In genomic region chr5:95949946-95950701, GRCm38 (mm10) we compare ENCODE assay signal across 9 mouse cellular contexts. TPM values are rescaled to one million over a fixed set of nuclear protein-coding genes. Genes with fewer than 3 reads are reported as not detected.
DNase-seq lines count a peak whose midpoint lies in the region; ATAC-seq and TF ChIP-seq lines count a peak whose summit lies in the region.
"Had no signal": no experiment of that assay in that cellular context is flagged by ENCODE, and none has a peak within 500 bp of the region (broad histone marks: within the 10 kb centered on the region; RNA-seq: fewer than 3 reads in every experiment).

No protein-coding gene starts in this region.

- peak; percentile 74 for DNase-seq in gastrocnemius, adult 18-20 months (ENCODE audit: low spot score)
- no peak for DNase-seq in gastrocnemius, postnatal 4 days (ENCODE audit: low spot score in 2 of 2)
- peak; percentile 17 to 45 for DNase-seq in cerebellum, adult 2 months
- peak; percentile 27 for DNase-seq in heart, postnatal 0 days (ENCODE audit: low spot score)
- DNase-seq in layer of hippocampus, adult 2 months (ENCODE audit: low spot score in 2 of 2): peak; percentile 16 to 58
- peak; percentile 62 for DNase-seq in neural tube, embryonic 10.5 days (ENCODE audit: extremely low spot score, low spot score)
- peak; percentile 49 for DNase-seq in thymus, adult 2 months

- TF ChIP-seq EP300 in ES-Bruce4 (IDR thresholded peaks at IDR 0.05; ENCODE audit: insufficient read depth, low read depth, low read length): no peak
- no peak for TF ChIP-seq EP300 in heart, postnatal 0 days (IDR thresholded peaks at IDR 0.05; ENCODE audit: low read depth)

- no peak overlapping the region for H3K27ac ChIP-seq in ES-Bruce4 (ENCODE audit: insufficient read depth, low read length)
- no peak overlapping the region for H3K27ac ChIP-seq in cerebellum, adult 2 months (ENCODE audit: insufficient read depth, low read length)
- H3K27ac ChIP-seq in heart, postnatal 0 days (ENCODE audit: low read depth): no peak overlapping the region
- H3K27ac ChIP-seq in layer of hippocampus, adult 2 months: no peak overlapping the region
- H3K27ac ChIP-seq in thymus, adult 2 months (ENCODE audit: control insufficient read depth, insufficient read depth, low read length): no peak overlapping the region

- TF ChIP-seq CTCF in ES-Bruce4 (IDR thresholded peaks at IDR 0.05; ENCODE audit: low read depth, low read length): peak; percentile 16
- TF ChIP-seq CTCF in cerebellum, adult 2 months (IDR thresholded peaks at IDR 0.05; ENCODE audit: borderline replicate concordance, insufficient read depth, low read depth, low read length): no peak; the same call in 1 of the 2 replicates
- peak; percentile 65 for TF ChIP-seq CTCF in heart, postnatal 0 days (IDR thresholded peaks at IDR 0.05; ENCODE audit: low read depth)
- TF ChIP-seq CTCF in layer of hippocampus, adult 2 months (conservative IDR thresholded peaks at IDR 0.05): peak; percentile 90
- TF ChIP-seq CTCF in thymus, adult 2 months (IDR thresholded peaks at IDR 0.05; ENCODE audit: borderline replicate concordance, control insufficient read depth, extremely low read depth, insufficient read depth, low read length, poor library complexity): no peak

- no peak for ATAC-seq in heart, postnatal 0 days (ENCODE audit: insufficient read depth, low read depth)

- H3K27me3 ChIP-seq in ES-Bruce4 (ENCODE audit: control insufficient read depth, insufficient read depth, low read length, poor library complexity, severe bottlenecking): no peaks in the 10 kb centered on the region
- H3K27me3 ChIP-seq in cerebellum, adult 2 months (ENCODE audit: control insufficient read depth, insufficient read depth, low read length): no peaks in the 10 kb centered on the region
- no peaks in the 10 kb centered on the region for H3K27me3 ChIP-seq in heart, postnatal 0 days (ENCODE audit: control insufficient read depth, insufficient read depth, low read length)
- H3K27me3 ChIP-seq in thymus, adult 2 months (ENCODE audit: control insufficient read depth, insufficient read depth, low read length): no peaks in the 10 kb centered on the region

- no peak overlapping the region for H3K4me3 ChIP-seq in ES-Bruce4 (ENCODE audit: low read depth, low read length)
- no peak overlapping the region for H3K4me3 ChIP-seq in cerebellum, adult 2 months (replicated peaks; ENCODE audit: insufficient read depth, low read depth, low read length)
- no peak overlapping the region for H3K4me3 ChIP-seq in heart, postnatal 0 days (ENCODE audit: low read depth, low read length)
- H3K4me3 ChIP-seq in layer of hippocampus, adult 2 months: no peak overlapping the region
- no peak overlapping the region for H3K4me3 ChIP-seq in thymus, adult 2 months (ENCODE audit: control insufficient read depth, insufficient read depth, low read length)

- H3K36me3 ChIP-seq in ES-Bruce4 (ENCODE audit: control insufficient read depth, insufficient read depth, low read length, poor library complexity, severe bottlenecking): no peaks in the 10 kb centered on the region
- H3K36me3 ChIP-seq in heart, postnatal 0 days (replicated peaks; ENCODE audit: control insufficient read depth, insufficient read depth, low read length): no peaks in the 10 kb centered on the region
- no peaks in the 10 kb centered on the region for H3K36me3 ChIP-seq in thymus, adult 2 months (ENCODE audit: control insufficient read depth, insufficient read depth, low read length)

- no peak for TF ChIP-seq POLR2A in ES-Bruce4 (IDR thresholded peaks at IDR 0.05; ENCODE audit: insufficient read depth, low read length)
- no peak for TF ChIP-seq POLR2A in cerebellum, adult 2 months (IDR thresholded peaks at IDR 0.05; ENCODE audit: borderline replicate concordance, insufficient read depth, low read length)
- no peak for TF ChIP-seq POLR2A in thymus, adult 2 months (IDR thresholded peaks at IDR 0.05; ENCODE audit: control insufficient read depth, extremely low read depth, insufficient read depth, low read length, poor library complexity)

- 46% methylated on average over 19 of the region's 19 CpGs for WGBS in cerebellum, adult 2 months
- 28% methylated on average over 19 of the region's 19 CpGs for WGBS in heart, postnatal 0 days
- 33% methylated on average over 19 of the region's 19 CpGs for WGBS in thymus, adult 2 months

- H3K9me3 ChIP-seq in ES-Bruce4 (replicated peaks; ENCODE audit: control insufficient read depth, insufficient read depth, low read length, poor library complexity, severe bottlenecking): no peaks in the 10 kb centered on the region
- no peaks in the 10 kb centered on the region for H3K9me3 ChIP-seq in heart, postnatal 0 days (replicated peaks; ENCODE audit: control insufficient read depth, low read length)

- H3K9ac ChIP-seq in ES-Bruce4 (ENCODE audit: low read depth, poor library complexity, severe bottlenecking): no peak overlapping the region
- no peak overlapping the region for H3K9ac ChIP-seq in heart, postnatal 0 days (replicated peaks; ENCODE audit: low read depth, low read length)

- H3K4me1 ChIP-seq in ES-Bruce4 (ENCODE audit: control insufficient read depth, insufficient read depth, low read length): no peaks in the 10 kb centered on the region
- H3K4me1 ChIP-seq in cerebellum, adult 2 months (ENCODE audit: control insufficient read depth, insufficient read depth, low read length): no peaks in the 10 kb centered on the region
- H3K4me1 ChIP-seq in heart, postnatal 0 days (ENCODE audit: control insufficient read depth, insufficient read depth): peaks cover 4% of the 10 kb centered on the region; the same call in 1 of the 2 replicates
- no peaks in the 10 kb centered on the region for H3K4me1 ChIP-seq in thymus, adult 2 months (replicated peaks; ENCODE audit: control insufficient read depth, insufficient read depth, low read length)

- no peak overlapping the region for H3K4me2 ChIP-seq in heart, postnatal 0 days (ENCODE audit: low read depth, low read length)

RNA-seq across cellular contexts. Expression of gene Cxcl13, which starts 6.6 kb away (rescaled TPM):
- total RNA-seq in gastrocnemius, adult 18-20 months (2021): 1 to 10 TPM in 1 of 2 experiments, under 1 TPM in 1; 0.80 to 1.6 TPM
- not detected for total RNA-seq in gastrocnemius, postnatal 4 days (2021)
- polyA plus RNA-seq in ES-Bruce4 (2011; ENCODE audit: insufficient read depth, insufficient read length, low read depth, missing spikeins): not detected in 2 replicates
- not detected in 2 replicates for polyA plus RNA-seq in cerebellum, adult 2 months (2012; rRNA removed)
- not detected in 2 replicates for total RNA-seq in heart, postnatal 0 days (2014; rRNA removed; ENCODE audit: low replicate concordance)
- polyA plus RNA-seq in heart, postnatal 0 days (2015; fragmentation: Nextera tagmentation; extraction: Ambion mirVana): 0.30 and 0.33 TPM in 2 replicates
- not detected for total RNA-seq in layer of hippocampus, adult 2 months (2021)
- 0.42 and 0.55 TPM in 2 replicates for polyA plus RNA-seq in thymus, adult 2 months (2012; rRNA removed)
- total RNA-seq: left cerebral cortex, postnatal 36 days had no signal

Comparison
In these comparisons a context has a peak if more than half of its experiments do, and no peak if none do; other contexts are left out.
1. DNase-seq: peak in gastrocnemius, adult 18-20 months (single experiment), cerebellum, adult 2 months (2 of 2), heart, postnatal 0 days (single experiment), layer of hippocampus, adult 2 months (2 of 2), neural tube, embryonic 10.5 days (single experiment) and thymus, adult 2 months (single experiment); none in gastrocnemius, postnatal 4 days (0 of 2).
2. CTCF ChIP-seq: peak in ES-Bruce4 (single experiment), heart, postnatal 0 days (single experiment) and layer of hippocampus, adult 2 months (single experiment); none in cerebellum, adult 2 months (single experiment) and thymus, adult 2 months (single experiment).